Mouse (Mus musculus) stomach, postnatal 0 days (tissue): ENCODE results near the gene Ccn2. TPM values are rescaled to one million over a fixed set of nuclear protein-coding genes. Genes with fewer than 3 reads are reported as not detected.
"Not testable (repeated sequence)": the region's sequence is repeated elsewhere in the genome, so short reads cannot be mapped to it uniquely, and the experiment has no call there.

Source experiments
- ATAC-seq: fragments of 200-750 bp; cut with Nextera tagmentation; 2 replicates; pipeline ENCODE4 v1.8.0; 2017; ENCODE audit not compliant: low FRiP score, low TSS enrichment
- DNase-seq: peaks from one replicate; pipeline ENCODE4 v3.0.0-alpha.2; 2016; ENCODE audit warnings: low spot score
- H3K27ac ChIP-seq: fragments of 300-500 bp; sonication (generic); replicated peaks from 2 replicates; pipeline ENCODE4 v1.5.1; 2014; ENCODE audit warnings: mild to moderate bottlenecking, control low read depth
- H3K27me3 ChIP-seq: fragments of 300-500 bp; sonication (generic); 2 replicates; pipeline ENCODE4 v1.6.1; 2014; ENCODE audit warnings: low read length; ENCODE audit not compliant: control insufficient read depth, insufficient read depth
- H3K36me3 ChIP-seq: fragments of 300-500 bp; sonication (generic); 2 replicates; pipeline ENCODE4 v1.6.1; 2014; ENCODE audit warnings: low read length, mixed read lengths; ENCODE audit not compliant: control insufficient read depth, insufficient read depth
- H3K4me1 ChIP-seq: fragments of 300-500 bp; sonication (generic); replicated peaks from 2 replicates; pipeline ENCODE4 v1.6.1; 2014; ENCODE audit warnings: antibody characterized with exemption; ENCODE audit not compliant: control insufficient read depth, insufficient read depth
- H3K4me2 ChIP-seq: fragments of 300-500 bp; sonication (generic); replicated peaks from 2 replicates; pipeline ENCODE4 v1.6.1; 2014; ENCODE audit warnings: low read depth, mild to moderate bottlenecking, control low read depth, moderate library complexity
- H3K4me3 ChIP-seq: fragments of 300-500 bp; sonication (generic); 2 replicates; pipeline ENCODE4 v1.5.1; 2014; ENCODE audit warnings: low read depth, low read length, control low read depth
- H3K9ac ChIP-seq: fragments of 300-500 bp; sonication (generic); 2 replicates; pipeline ENCODE4 v1.6.1; 2014; ENCODE audit warnings: mild to moderate bottlenecking, low read length, control low read depth, mixed read lengths
- H3K9me3 ChIP-seq: fragments of 300-500 bp; sonication (generic); 2 replicates; pipeline ENCODE4 v1.6.1; 2016; ENCODE audit warnings: low read length; ENCODE audit not compliant: control insufficient read depth
- CTCF ChIP-seq: IDR thresholded peaks from 2 replicates; pipeline ENCODE4 v1.5.1; 2016; ENCODE audit warnings: antibody characterized with exemption, low read depth, mild to moderate bottlenecking, moderate library complexity
- EP300 ChIP-seq: optimal IDR thresholded peaks from 2 replicates; pipeline ENCODE3; 2016; ENCODE audit warnings: antibody characterized with exemption
- WGBS: fragments of 180-500 bp; shearing (Covaris S2); extraction: QIAGEN DNeasy Blood & Tissue Kit; methylation state at CpG from one replicate; pipeline ENCODE4 v1.1.7; 2014; 5-methylcytosine and 5-hydroxymethylcytosine counted together
- polyA plus RNA-seq: library from polyadenylated mRNA; unstranded; fragments of >200 nt; fragmentation: Nextera tagmentation; extraction: Ambion mirVana; gene quantifications from 2 replicates; pipeline ENCODE4 v1.2.1, GENCODE M21; 2015

The Ccn2 gene
- polyA plus RNA-seq, 1 experiment from 2014 or later: 19.7 TPM

GRCm38 (mm10) chr10:24609146-24609545 is 13.9 kb downstream of the Ccn2 start:
- Histone ChIP-seq H3K4me1 (no peaks in the 10 kb centered on the region), H3K36me3 (no peaks in the 10 kb centered on the region), H3K4me3 (no peak overlapping the region), H3K4me2 (no peak overlapping the region), H3K9me3 (no peaks in the 10 kb centered on the region), H3K9ac (no peak overlapping the region), H3K27me3 (no peaks in the 10 kb centered on the region), H3K27ac (no peak overlapping the region)
- ATAC-seq: no peak
- WGBS: 82% methylated on average over 3 of the region's 3 CpGs
- no peak for TF ChIP-seq CTCF
- no peak for TF ChIP-seq EP300
- DNase-seq: no peak

GRCm38 (mm10) chr10:24609766-24610165 is 14.5 kb downstream of the Ccn2 start:
- DNase-seq (no peak), ATAC-seq (no peak)
- Histone ChIP-seq H3K9me3 (no peaks in the 10 kb centered on the region), H3K27ac (no peak overlapping the region), H3K9ac (no peak overlapping the region), H3K4me2 (no peak overlapping the region), H3K4me1 (no peaks in the 10 kb centered on the region), H3K27me3 (no peaks in the 10 kb centered on the region), H3K4me3 (no peak overlapping the region), H3K36me3 (no peaks in the 10 kb centered on the region)
- TF ChIP-seq CTCF: no peak
- no peak for TF ChIP-seq EP300
- WGBS: 70% methylated on average over 9 of the region's 9 CpGs

DNA sequence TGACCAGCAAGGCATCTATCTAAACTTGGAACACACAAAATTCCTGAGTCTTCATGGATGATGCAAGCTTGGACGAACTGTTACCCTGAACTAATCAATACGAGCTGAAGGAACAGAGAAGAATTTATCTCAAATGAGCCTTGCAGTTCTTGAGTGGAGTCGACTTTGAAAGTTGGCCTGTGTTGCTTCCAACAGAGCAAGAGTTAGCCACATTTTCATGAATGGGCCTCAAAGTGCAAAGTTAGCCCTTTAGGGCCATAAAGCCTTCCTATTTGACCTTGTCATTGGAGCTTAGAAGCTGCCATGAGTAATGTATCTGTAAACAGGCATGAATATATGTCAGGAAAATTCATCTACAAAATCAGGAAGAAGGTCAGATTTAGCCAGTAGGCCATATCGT is 19.5 kb downstream of the Ccn2 start:
- 84% methylated on average over 4 of the region's 4 CpGs for WGBS
- Histone ChIP-seq H3K9ac (no peak overlapping the region), H3K4me3 (no peak overlapping the region), H3K4me2 (no peak overlapping the region), H3K27ac (no peak overlapping the region), H3K4me1 (no peaks in the 10 kb centered on the region), H3K36me3 (no peaks in the 10 kb centered on the region), H3K27me3 (no peaks in the 10 kb centered on the region), H3K9me3 (no peaks in the 10 kb centered on the region)
- no peak for TF ChIP-seq CTCF
- TF ChIP-seq EP300: no peak
- ATAC-seq: no peak
- DNase-seq: no peak

- no peaks in the 10 kb centered on the region for H3K36me3 ChIP-seq
- TF ChIP-seq CTCF: no peak
- no peak for TF ChIP-seq EP300
- H3K4me2 ChIP-seq: no peak overlapping the region
- 90% methylated on average over 6 of the region's 6 CpGs for WGBS
- H3K4me1 ChIP-seq: no peaks in the 10 kb centered on the region
- H3K27ac ChIP-seq: no peak overlapping the region
- ATAC-seq (no peak), DNase-seq (no peak)
- H3K27me3 ChIP-seq: no peaks in the 10 kb centered on the region
- H3K4me3 ChIP-seq: no peak overlapping the region
- no peaks in the 10 kb centered on the region for H3K9me3 ChIP-seq
- no peak overlapping the region for H3K9ac ChIP-seq
These were observed 20.6 kb downstream of the Ccn2 start for GRCm38 (mm10) chr10:24615799-24616198.

- WGBS: 96% methylated on average over 1 of the region's 1 CpGs
- not testable (repeated sequence) for H3K9me3 ChIP-seq, H3K9ac ChIP-seq, DNase-seq, H3K4me1 ChIP-seq, H3K4me3 ChIP-seq, H3K27ac ChIP-seq, ATAC-seq, H3K36me3 ChIP-seq, H3K27me3 ChIP-seq, H3K4me2 ChIP-seq
These were observed 21.3 kb downstream of the Ccn2 start for GRCm38 (mm10) chr10:24616572-24616971.

- Histone ChIP-seq H3K4me2 (no peak overlapping the region), H3K9me3 (no peaks in the 10 kb centered on the region), H3K27ac (no peak overlapping the region), H3K36me3 (no peaks in the 10 kb centered on the region), H3K4me3 (no peak overlapping the region), H3K27me3 (no peaks in the 10 kb centered on the region), H3K4me1 (no peaks in the 10 kb centered on the region), H3K9ac (no peak overlapping the region)
- TF ChIP-seq CTCF: peak; percentile 93
- no peak for TF ChIP-seq EP300
- WGBS: 27% methylated on average over 9 of the region's 9 CpGs
- ATAC-seq: no peak
- peak; percentile 69 for DNase-seq
These were observed 26.3 kb downstream of the Ccn2 start for GRCm38 (mm10) chr10:24621572-24621971.
